Mouse (Mus musculus) lung, adult 2 months (tissue): ENCODE results near the gene Arhgap23.

ENCODE experiments used
- CTCF ChIP-seq: fragments of 200-500 bp; IDR thresholded peaks from 2 replicates; pipeline ENCODE4 v1.5.1; 2011; ENCODE audit warnings: mild to moderate bottlenecking, low read length, control low read depth; ENCODE audit not compliant: insufficient read depth
- POLR2A ChIP-seq: fragments of 200-500 bp; IDR thresholded peaks from 2 replicates; pipeline ENCODE4 v1.6.1; 2011; ENCODE audit warnings: low read depth, mild to moderate bottlenecking, control low read depth, low read length, borderline replicate concordance; ENCODE audit errors: extremely low read depth

DNA sequence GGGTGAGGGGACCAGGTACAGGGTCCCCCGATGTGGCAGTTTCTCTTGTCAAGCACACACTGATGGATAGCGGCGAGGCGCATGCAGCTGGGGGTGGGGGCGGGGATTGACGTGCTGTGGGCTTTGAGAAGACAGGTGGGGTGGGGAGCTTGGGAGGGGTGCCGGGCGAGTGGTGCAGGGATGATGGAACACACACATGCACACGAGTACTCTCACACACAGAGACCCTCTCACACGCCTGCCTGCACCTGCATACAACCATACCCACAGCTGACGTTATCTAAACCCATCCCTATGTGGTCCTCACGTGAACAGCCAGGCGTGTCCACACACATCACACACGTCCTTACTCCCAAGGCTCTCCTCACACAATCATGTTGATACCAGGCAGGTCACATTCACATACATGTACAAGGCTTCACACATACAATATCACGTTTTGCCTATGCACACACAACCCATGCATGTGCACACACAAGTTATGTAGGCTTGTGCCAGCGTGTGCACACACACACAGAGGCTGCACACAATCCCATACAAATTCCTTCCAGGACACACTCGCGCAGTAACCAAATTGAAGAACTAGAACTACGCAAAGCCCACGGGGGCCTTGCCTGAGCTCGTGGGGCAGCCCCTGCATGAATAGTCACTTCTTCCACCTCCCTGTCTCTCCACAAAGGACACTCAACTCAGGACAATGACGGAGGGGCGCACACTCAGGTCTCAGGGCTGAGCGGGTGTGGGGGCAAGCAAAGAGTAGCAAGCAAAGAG is 94.6 kb downstream of the Arhgap23 start:
- TF ChIP-seq CTCF (no peak), POLR2A (no peak)
